Mouse (Mus musculus) ovary, postnatal 36 days (tissue): ENCODE data around the gene Gm49450.
"Not testable (repeated sequence)": the region's sequence is repeated elsewhere in the genome, so short reads cannot be mapped to it uniquely, and the experiment has no call there.

Experiments used
- DNase-seq: peaks from one replicate; pipeline ENCODE4 v3.0.0; 2022; ENCODE audit warnings: low spot score, mixed read lengths

The Gm49450 gene

DNA sequence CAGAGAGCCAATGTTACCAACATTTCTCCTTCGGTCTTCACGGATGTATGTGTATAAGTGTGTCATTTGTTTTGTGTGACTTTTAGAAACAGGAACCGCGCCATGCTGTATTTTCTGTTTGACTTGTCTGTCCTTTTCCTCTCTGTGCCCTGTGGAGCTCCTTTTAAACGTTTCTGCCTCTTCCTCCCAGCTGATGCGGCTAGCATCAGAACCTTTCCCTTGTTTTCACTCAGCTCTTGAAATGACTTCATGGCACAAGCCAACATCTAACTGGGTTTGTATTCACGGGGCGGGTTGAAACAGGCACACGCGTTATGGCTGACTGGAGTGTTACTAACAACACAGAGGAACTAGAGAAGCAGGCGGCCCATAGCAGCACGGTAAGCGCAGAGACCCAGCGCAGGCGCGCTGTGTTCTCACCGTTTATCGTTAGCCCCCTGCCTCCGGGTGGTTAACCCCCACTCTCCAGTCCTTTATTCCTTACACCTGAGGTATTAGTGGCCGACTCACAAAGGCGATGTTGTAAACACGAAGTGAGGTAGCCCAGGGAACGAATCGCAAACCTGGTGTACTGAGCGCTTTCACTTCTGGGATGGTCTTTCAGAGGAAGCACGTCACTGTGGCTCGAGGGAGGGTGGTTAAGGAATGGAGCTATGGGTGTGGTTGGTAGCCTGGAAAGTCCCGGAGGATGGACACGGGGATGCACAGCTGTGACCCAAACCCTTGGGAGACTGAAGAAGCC is 32.1 kb upstream of the Gm49450 start:
- DNase-seq: peak; percentile 75

DNA sequence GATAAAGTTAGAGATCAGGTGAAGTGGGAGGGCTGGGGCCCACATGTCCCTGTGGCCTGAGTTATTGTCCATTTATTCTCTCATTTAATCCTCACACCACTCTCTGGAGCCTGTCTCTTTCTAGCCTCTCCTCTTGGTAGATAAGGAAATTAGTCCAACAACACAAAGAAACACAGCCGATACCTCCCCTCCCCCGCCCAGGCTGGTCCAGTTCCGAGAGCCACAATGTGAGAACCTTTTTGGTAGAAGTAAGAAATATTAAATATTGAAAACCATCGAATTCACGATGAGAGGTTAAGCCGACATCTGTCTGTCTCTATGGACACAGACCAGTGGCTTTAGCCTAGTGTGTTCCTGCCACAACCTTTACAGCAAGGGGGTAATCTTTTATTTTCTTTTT is 31.3 kb upstream of the Gm49450 start:
- DNase-seq: no peak

- no peak for DNase-seq
Measured at GRCm38 (mm10) chr15:98983431-98984081, 30.2 kb upstream of the Gm49450 start.

- no peak for DNase-seq
Measured at GRCm38 (mm10) chr15:98982100-98982499, 28.7 kb upstream of the Gm49450 start.

DNA sequence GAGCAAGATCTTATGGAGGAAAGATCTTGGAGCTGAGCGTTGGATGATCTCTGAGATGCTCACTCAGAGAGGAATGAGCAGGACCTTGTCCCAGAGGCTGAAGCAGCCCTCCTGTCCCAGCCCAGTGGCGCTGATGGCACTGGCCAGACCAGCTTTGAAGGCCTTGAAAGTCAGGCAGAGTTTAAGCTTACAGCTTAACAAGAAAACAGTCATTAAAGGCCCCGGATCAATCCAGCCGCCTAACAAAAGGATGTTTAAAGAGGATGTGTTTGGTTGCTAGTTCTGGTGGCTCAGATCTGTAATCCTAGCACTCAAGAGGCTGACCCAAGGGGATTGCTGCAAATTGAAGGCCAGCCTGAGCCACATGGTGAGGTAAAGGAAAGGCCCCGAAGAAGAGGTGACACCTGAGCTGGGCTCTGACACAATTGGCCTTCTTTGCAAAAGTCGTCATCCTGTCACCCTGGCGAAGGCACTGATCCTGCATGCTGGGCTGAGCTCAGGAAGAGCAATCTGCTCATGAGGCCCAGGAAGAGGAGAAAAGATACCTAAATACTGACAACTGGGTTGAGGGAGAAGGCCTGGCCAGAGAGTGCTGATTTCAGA is 26.8 kb upstream of the Gm49450 start:
- no peak for DNase-seq

GRCm38 (mm10) chr15:98978409-98979172 is 25.2 kb upstream of the Gm49450 start:
- no peak for DNase-seq

DNA sequence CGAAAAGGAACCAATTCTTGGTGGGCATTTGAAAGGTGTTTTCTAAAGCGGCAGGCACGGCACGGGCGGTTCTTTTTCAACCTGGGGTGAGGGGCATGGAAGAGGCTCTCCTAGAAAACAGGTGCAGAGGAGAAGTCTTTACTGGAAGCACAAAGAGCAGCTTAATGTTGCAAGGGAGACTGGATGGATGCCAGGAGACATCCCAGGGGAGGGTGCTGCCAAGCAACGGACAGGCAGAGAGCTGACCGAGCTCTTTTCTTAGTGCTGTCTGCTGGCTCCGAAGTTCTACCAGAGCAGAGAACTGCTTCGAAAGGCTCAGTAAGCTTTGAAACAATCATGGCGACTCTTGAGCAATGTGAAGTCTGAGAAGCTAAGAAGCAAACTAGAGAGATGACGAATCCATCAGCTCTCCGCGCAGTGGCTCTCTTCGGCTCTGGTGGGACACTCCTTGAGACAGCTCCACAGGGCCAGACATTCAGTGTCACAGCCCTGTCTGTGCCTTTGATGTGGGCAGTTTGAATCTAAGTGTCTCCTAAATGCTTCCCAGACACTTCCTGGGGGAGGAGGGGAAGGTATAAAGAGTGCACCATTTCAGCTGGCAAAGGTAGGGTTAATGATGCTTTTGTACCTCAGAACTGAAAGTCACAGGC is 24.5 kb upstream of the Gm49450 start:
- peak; percentile 74 for DNase-seq

- no peak for DNase-seq
Measured at GRCm38 (mm10) chr15:98976763-98977758, 23.7 kb upstream of the Gm49450 start.

DNA sequence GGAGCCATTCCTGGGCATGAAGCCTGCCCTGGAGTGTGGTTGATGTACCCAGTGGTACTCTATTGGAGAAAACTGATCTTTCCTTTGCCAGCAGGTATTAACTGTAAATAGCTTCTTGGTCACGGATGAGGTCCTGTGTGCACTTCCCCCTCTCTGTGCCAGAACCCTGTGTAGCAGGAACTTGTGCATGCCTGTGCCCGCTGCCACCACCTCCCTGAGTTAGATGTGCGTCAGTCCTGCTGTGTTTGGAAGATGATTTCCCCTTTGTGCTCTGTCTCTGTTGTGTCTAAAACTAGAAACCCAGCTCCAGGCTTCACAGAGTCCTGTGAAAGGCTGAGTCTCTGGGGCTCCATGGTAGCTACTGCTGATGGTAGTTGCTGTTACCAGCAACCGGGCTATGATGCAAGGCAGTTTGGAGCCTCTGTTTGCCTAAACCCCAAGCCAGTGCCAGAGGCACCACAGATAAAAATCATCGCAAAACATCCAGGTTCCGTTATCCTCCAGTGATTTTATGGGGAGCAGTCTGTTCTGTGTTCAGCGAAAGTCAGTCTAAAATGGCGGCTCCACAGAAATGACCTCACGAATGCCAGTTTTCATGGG is 19.8 kb upstream of the Gm49450 start:
- DNase-seq: no peak

DNA sequence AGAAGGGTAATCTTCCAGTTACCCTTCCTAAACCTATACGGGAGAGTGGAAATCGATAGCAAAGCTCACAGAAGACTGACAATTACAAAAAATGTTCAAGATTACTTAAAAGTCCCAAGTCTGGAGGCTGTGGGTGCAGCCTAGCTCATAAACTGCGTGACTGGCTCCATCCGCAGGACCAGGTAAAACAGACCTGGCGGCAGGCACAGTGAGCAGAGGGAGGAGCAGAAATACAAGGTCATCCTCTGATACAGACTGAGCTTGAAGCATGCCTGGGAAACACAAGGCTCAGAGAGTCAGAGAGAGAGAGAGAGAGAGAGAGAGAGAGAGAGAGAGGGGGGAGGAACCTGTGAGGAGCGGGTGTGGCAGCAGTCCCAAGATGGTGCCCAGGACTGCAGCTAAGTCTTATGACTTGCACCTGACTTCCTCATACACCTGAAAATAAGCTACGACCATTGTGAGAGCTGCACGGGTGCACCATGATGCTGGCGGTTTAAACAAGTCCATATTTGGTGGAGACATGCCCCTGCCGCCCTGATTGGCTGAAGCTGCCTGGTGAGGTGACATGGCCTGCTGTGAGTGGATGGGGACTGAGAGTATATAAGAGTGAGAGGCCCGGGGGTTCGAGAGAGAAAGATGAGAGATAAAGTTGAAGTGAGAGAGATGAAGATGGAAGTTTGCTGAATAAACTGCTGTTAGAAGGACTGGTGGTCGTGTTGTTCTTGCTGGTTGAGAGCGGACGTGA is 18.4 kb upstream of the Gm49450 start:
- DNase-seq: not testable (repeated sequence)

- no peak for DNase-seq
Measured at GRCm38 (mm10) chr15:98971111-98971510, 17.8 kb upstream of the Gm49450 start.

- DNase-seq: no peak
Measured at GRCm38 (mm10) chr15:98969372-98970101, 16.2 kb upstream of the Gm49450 start.

DNA sequence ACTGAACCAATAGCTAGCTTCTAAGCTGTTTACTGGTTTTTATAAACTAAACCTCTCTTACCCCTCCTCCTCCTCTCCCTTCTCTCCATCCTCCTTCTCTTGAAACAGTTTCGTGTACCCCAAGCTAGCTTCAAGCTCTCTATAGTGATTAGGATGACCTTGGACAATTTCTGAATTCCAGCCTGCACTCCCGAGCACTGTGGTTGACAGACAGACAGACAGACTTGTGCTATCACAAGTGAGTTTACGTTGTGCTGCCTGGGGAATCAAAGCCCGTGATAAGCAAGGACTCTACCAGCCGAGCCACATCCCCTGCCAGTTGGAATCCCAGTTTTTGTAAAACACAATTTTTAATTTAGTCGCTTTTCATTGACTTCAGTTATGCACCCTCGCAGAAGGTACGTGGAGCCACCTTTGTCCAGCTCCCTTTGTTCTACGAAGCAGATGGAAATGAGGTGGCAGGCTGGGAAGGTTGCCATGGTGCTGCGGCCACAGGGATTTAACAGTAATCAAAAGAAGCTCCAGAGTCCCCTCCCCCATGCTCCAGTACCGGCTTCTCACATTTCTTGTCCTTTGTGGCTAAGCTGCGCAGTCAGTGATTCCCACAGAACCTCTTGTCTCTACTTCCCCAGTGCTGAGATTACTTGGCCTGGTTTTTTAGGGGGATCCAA is 15.5 kb upstream of the Gm49450 start:
- no peak for DNase-seq

DNA sequence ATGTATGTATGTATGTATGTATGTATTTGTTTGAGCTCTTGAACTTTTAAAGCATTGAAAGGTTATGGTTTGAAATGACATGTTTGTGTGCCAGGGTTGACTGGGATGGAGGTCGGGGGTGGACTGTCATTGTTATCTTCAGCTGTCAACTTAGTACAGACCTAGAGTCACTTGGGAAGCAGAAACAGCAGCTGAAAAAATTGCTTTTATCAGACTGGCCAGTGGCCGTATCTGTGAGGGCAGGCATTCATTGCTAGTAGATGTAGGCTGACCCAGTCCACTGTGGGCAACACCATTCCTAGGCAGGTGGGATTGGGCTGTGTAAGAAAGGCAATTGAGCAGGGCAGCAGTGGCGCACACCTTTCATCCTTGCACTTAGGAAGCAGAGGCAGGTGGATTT is 6.2 kb upstream of the Gm49450 start:
- DNase-seq: no peak

GRCm38 (mm10) chr15:98958901-98959420 is 5.6 kb upstream of the Gm49450 start:
- no peak for DNase-seq

DNA sequence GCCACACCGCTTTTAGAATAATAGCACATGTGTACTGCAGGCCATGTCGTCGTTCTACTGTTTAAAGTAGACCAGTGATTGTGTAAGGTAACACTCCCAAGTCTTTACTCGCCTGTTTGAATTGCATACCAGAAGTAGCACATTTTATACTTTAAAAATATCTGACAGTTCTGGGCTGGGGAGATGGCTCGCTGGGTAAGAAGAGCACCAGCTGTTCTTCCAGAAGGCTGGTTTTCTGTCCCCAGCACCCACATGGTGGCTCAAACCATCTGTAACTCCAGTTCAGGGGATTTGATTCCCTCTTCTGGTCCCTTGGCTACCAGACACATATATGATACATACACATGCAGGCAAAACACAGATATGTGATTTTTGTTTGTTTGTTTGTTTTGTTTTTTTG is 4.1 kb upstream of the Gm49450 start:
- DNase-seq: no peak

DNA sequence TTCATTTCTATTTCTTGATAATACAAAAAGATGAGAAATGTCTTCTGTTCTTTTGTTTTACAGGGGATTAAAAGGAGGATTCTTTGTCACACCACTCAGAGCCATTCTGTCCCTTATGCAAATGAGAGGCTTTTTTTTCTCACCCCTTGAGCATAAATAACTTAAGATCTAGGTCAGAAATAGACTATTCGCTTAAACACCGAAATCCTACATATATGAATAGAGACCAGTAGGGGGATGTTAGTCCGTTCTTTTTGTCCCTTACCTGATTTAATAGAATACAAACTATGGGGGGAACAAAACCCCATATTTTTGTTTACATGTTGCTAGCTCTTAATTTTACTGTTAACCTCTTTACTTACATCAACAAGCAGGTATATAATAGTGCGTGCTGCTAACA is 2.6 kb upstream of the Gm49450 start:
- no peak for DNase-seq

- no peak for DNase-seq
Measured at GRCm38 (mm10) chr15:98955324-98955723, 2.0 kb upstream of the Gm49450 start.
